Mouse (Mus musculus): ENCODE data around the gene Igdcc3. TPM values are rescaled to one million over a fixed set of nuclear protein-coding genes. Genes with fewer than 3 reads are reported as not detected.
A peak's percentile ranks its signal among the peaks of the same experiment; 100 is the strongest.

Igdcc3 gene
- total and polyA plus RNA-seq, 2 experiments from 2014 or later = 6.2 to 6.3 TPM

DNA sequence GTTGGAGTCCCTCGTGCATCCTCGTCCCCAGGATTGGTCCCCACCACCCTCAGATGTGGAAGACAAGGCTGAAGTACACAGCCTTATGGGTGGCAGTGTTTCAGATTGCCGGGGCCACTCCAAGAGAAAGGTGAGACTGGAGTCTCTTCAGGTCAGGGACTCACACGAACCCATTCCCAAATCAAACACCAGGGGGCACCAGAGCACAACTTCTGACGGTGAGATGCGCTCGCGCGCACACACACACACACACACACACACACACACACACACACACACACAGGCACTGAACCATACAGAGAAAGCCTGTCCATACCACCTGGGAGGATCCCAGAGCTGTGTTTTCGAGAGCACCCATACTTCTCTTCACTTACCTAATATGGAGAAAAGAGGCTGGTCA, 7.2 kb upstream of the Igdcc3 start:
- WGBS = 5% methylated on average over 10 of the region's 10 CpGs
- Histone ChIP-seq H3K9ac (replicated peaks; ENCODE audit: low read length) (no peak overlapping the region), H3K27me3 (ENCODE audit: insufficient read depth, low read length) (no peaks in the 10 kb centered on the region), H3K27ac (no peak overlapping the region), H3K36me3 (ENCODE audit: insufficient read depth, low read length) (peaks cover 15% of the 10 kb centered on the region; the same call in 1 of the 2 replicates), H3K4me1 (ENCODE audit: insufficient read depth, low read length) (no peaks in the 10 kb centered on the region), H3K4me2 (ENCODE audit: low read depth, low read length) (no peak overlapping the region), H3K9me3 (ENCODE audit: low read length) (no peaks in the 10 kb centered on the region), H3K4me3 (ENCODE audit: low read length) (no peak overlapping the region)
- DNase-seq (ENCODE audit: low spot score) (peak; percentile 93), ATAC-seq (peak; percentile 52; the same call in 1 of the 2 replicates)
- TF ChIP-seq CTCF (IDR thresholded peaks at IDR 0.05; ENCODE audit: low read depth) = peak; percentile 94

DNA sequence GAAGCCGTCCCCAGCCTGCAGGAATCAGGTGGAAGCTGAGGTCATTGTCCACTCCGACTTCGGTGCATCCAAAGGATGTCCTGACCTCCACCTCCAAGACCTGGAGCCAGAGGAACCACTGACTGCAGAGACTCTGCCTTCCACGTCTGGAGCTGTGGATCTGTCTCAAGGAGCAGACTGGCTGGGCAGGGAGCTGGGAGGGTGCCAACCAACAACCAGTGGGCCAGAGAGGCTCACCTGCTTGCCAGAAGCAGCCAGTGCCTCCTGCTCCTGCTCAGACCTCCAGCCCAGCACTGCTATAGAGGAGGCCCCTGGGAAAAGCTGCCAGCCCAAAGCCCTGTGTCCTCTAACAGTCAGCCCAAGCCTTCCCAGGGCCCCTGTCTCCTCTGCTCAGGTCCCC, 5.9 kb upstream of the Igdcc3 start:
- ATAC-seq (no peak), DNase-seq (ENCODE audit: low spot score) (no peak)
- Histone ChIP-seq H3K27me3 (ENCODE audit: insufficient read depth, low read length) (no peaks in the 10 kb centered on the region), H3K27ac (no peak overlapping the region), H3K4me3 (ENCODE audit: low read length) (no peak overlapping the region), H3K4me2 (ENCODE audit: low read depth, low read length) (no peak overlapping the region), H3K36me3 (ENCODE audit: insufficient read depth, low read length) (peaks cover 15% of the 10 kb centered on the region; the same call in 1 of the 2 replicates), H3K4me1 (ENCODE audit: insufficient read depth, low read length) (no peaks in the 10 kb centered on the region), H3K9me3 (ENCODE audit: low read length) (no peaks in the 10 kb centered on the region), H3K9ac (replicated peaks; ENCODE audit: low read length) (no peak overlapping the region)
- 74% methylated on average over 4 of the region's 4 CpGs for WGBS
- no peak for TF ChIP-seq CTCF (IDR thresholded peaks at IDR 0.05; ENCODE audit: low read depth)

DNA sequence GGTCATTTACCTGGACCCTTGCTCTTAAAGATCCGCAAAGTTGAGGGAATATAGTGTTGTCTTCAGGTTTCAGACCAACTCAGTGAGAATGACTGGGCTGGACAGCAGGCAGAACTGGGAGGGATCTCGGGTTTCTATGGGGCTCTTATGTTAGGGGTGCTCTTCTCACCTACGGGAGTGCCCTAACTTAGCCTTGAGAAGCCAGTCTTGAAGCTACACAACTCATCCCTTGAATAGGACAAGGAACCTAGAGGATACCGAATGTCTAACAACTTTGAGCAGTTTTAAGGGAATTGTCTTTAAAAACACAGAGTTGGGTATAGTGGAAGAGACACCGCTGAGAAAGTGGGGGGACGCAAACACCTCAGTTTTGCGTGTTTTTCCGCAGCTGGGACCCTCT, 498 bp upstream of the Igdcc3 start:
- peak overlapping the region; percentile 90; the same call in 1 of the 2 replicates for H3K27ac ChIP-seq
- H3K9ac ChIP-seq (replicated peaks; ENCODE audit: low read length) = peak overlapping the region; percentile 88; the same call in 1 of the 2 replicates
- TF ChIP-seq CTCF (IDR thresholded peaks at IDR 0.05; ENCODE audit: low read depth) = no peak
- H3K27me3 ChIP-seq (ENCODE audit: insufficient read depth, low read length) = no peaks in the 10 kb centered on the region
- H3K9me3 ChIP-seq (ENCODE audit: low read length) = no peaks in the 10 kb centered on the region
- peaks cover 6% of the 10 kb centered on the region for H3K4me1 ChIP-seq (ENCODE audit: insufficient read depth, low read length)
- peak overlapping the region; percentile 89 for H3K4me3 ChIP-seq (ENCODE audit: low read length)
- H3K4me2 ChIP-seq (ENCODE audit: low read depth, low read length) = peak overlapping the region; percentile 98
- peaks cover 2% of the 10 kb centered on the region; the same call in 1 of the 2 replicates for H3K36me3 ChIP-seq (ENCODE audit: insufficient read depth, low read length)
- ATAC-seq (no peak), DNase-seq (ENCODE audit: low spot score) (no peak)
- WGBS = 2% methylated on average over 8 of the region's 8 CpGs

DNA sequence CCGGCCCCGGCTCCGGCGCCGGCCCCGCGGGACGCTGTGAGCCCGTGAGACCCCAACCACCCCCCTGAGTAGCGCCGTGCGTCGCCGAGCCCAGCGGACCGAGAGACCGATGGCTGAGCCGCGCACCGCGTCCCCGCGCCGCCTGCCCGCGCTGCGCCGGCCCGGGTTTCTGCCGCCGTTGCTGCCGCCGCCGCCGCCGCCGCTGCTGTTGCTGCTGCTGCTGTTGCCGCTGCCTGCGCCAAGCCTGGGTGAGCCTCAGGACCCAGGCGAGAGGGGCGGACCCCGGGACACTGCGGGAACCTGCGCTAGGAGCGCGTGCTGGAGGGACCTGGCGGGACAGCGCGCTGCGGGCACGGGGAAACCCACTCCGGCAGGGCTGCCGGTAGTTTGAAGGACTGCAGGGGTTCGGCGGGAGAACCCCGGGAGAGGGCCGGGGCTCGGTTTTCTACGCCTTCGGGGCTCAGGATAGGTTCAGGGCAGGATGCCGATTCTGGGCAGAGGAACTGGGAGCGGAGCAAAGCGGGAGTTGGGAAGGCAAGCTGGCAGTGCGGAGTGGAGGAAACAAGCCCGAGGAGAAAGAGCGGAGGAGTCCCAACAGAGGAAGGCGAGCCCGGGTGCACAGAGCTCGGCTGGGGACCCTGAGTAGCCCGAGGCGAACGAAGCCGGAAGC, 452 bp downstream of the Igdcc3 start:
- peaks cover 10% of the 10 kb centered on the region for H3K4me1 ChIP-seq (ENCODE audit: insufficient read depth, low read length)
- H3K4me3 ChIP-seq (ENCODE audit: low read length) = peak overlapping the region; percentile 89
- H3K27me3 ChIP-seq (ENCODE audit: insufficient read depth, low read length) = no peaks in the 10 kb centered on the region
- ATAC-seq (peak; percentile 73), DNase-seq (ENCODE audit: low spot score) (peak; percentile 70)
- H3K27ac ChIP-seq = peak overlapping the region; percentile 90
- TF ChIP-seq CTCF (IDR thresholded peaks at IDR 0.05; ENCODE audit: low read depth) = no peak
- H3K9me3 ChIP-seq (ENCODE audit: low read length) = no peaks in the 10 kb centered on the region
- peak overlapping the region; percentile 98 for H3K4me2 ChIP-seq (ENCODE audit: low read depth, low read length)
- WGBS = under 1% methylated on average over 72 of the region's 73 CpGs
- peak overlapping the region; percentile 88 for H3K9ac ChIP-seq (replicated peaks; ENCODE audit: low read length)
- no peaks in the 10 kb centered on the region for H3K36me3 ChIP-seq (ENCODE audit: insufficient read depth, low read length)

DNA sequence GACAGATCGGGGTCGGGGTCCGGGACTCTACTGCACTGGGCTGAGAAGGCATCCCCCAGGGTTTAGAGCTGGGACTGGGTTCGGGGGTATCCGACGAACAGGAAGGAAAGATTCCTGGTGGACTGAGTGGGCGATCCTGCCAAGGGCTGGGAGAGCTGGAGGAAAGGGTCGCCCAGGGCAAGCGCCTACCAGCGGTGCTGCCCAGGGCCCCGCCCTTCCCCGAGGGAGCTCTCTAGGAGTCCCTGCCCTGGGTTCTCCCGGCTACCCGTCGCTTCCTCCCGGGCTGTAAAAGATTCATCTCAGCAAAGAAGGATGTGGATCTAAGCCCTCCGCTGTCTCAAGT, 958 bp downstream of the Igdcc3 start:
- Histone ChIP-seq H3K27ac (peak overlapping the region; percentile 90), H3K27me3 (ENCODE audit: insufficient read depth, low read length) (no peaks in the 10 kb centered on the region), H3K4me2 (ENCODE audit: low read depth, low read length) (peak overlapping the region; percentile 98), H3K9me3 (ENCODE audit: low read length) (no peaks in the 10 kb centered on the region), H3K4me1 (ENCODE audit: insufficient read depth, low read length) (peaks cover 10% of the 10 kb centered on the region), H3K36me3 (ENCODE audit: insufficient read depth, low read length) (no peaks in the 10 kb centered on the region), H3K4me3 (ENCODE audit: low read length) (peak overlapping the region; percentile 89), H3K9ac (replicated peaks; ENCODE audit: low read length) (peak overlapping the region; percentile 88)
- DNase-seq (ENCODE audit: low spot score) (no peak), ATAC-seq (peak; percentile 39)
- under 1% methylated on average over 17 of the region's 17 CpGs for WGBS
- TF ChIP-seq CTCF (IDR thresholded peaks at IDR 0.05; ENCODE audit: low read depth) = no peak

DNA sequence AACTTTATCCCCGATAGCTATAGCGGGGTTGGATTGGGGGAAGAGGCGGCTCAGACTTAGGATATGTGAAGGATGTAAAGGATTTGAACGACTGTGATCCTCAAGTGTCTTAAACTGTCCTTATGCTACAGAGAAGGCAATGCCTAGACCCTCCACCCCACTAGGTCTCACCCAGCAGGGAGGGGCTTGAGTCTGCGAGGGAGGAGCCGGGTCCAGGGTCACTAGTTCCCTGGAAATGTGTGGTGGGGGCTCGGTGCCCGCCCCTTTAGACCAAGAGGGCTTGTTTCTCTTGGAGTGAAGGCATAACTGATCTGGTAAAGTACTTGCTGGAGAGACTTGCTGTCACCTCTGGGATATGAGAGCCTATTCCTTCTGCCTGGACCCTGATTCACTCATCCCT, 1.4 kb downstream of the Igdcc3 start:
- DNase-seq (ENCODE audit: low spot score) = no peak
- peak overlapping the region; percentile 89 for H3K4me3 ChIP-seq (ENCODE audit: low read length)
- TF ChIP-seq CTCF (IDR thresholded peaks at IDR 0.05; ENCODE audit: low read depth) = no peak
- no peaks in the 10 kb centered on the region for H3K27me3 ChIP-seq (ENCODE audit: insufficient read depth, low read length)
- H3K9me3 ChIP-seq (ENCODE audit: low read length) = no peaks in the 10 kb centered on the region
- H3K9ac ChIP-seq (replicated peaks; ENCODE audit: low read length) = peak overlapping the region; percentile 88
- under 1% methylated on average over 8 of the region's 8 CpGs for WGBS
- ATAC-seq = no peak
- no peaks in the 10 kb centered on the region for H3K36me3 ChIP-seq (ENCODE audit: insufficient read depth, low read length)
- H3K27ac ChIP-seq = peak overlapping the region; percentile 90; the same call in 1 of the 2 replicates
- H3K4me2 ChIP-seq (ENCODE audit: low read depth, low read length) = peak overlapping the region; percentile 98
- H3K4me1 ChIP-seq (ENCODE audit: insufficient read depth, low read length) = peaks cover 10% of the 10 kb centered on the region

DNA sequence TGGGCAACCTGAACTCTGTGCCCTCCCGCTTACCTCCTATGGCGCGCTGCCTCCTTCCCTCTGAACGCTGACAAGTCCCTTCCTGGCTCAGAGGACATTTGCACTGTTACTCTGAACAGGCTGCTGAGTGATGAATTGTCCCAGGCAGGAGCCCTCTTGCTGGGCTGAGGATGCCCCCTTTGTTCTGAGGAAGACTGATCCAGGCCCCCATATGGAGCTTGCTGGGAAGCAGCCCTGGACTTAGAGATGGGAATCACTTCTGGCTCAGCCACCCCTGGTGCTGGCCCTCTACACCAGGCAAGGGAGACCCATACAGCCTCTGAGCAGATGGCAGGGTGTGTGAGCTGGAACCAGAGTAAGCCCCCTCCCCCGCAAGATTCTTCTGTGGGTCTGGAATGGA, 5.0 kb downstream of the Igdcc3 start:
- no peak overlapping the region for H3K27ac ChIP-seq
- TF ChIP-seq CTCF (IDR thresholded peaks at IDR 0.05; ENCODE audit: low read depth) = no peak
- WGBS = 32% methylated on average over 5 of the region's 5 CpGs
- H3K36me3 ChIP-seq (ENCODE audit: insufficient read depth, low read length) = no peaks in the 10 kb centered on the region
- H3K4me3 ChIP-seq (ENCODE audit: low read length) = no peak overlapping the region
- no peak overlapping the region for H3K9ac ChIP-seq (replicated peaks; ENCODE audit: low read length)
- H3K4me1 ChIP-seq (ENCODE audit: insufficient read depth, low read length) = peaks cover 10% of the 10 kb centered on the region
- peak; percentile 27; the same call in 1 of the 2 replicates for ATAC-seq
- no peak overlapping the region for H3K4me2 ChIP-seq (ENCODE audit: low read depth, low read length)
- no peaks in the 10 kb centered on the region for H3K9me3 ChIP-seq (ENCODE audit: low read length)
- H3K27me3 ChIP-seq (ENCODE audit: insufficient read depth, low read length) = no peaks in the 10 kb centered on the region
- no peak for DNase-seq (ENCODE audit: low spot score)
